Mouse (Mus musculus) limb, embryonic 12.5 days (tissue): ENCODE results near the gene Prpsap1. TPM values are rescaled to one million over a fixed set of nuclear protein-coding genes. Genes with fewer than 3 reads are reported as not detected.

Source experiments
- ATAC-seq: fragments of 200-750 bp; cut with Nextera tagmentation; 2 replicates; pipeline ENCODE4 v1.8.0; 2017; ENCODE audit warnings: low read depth, moderate TSS enrichment; ENCODE audit not compliant: insufficient number of reproducible peaks, insufficient read depth, low FRiP score, low TSS enrichment
- H3K27ac ChIP-seq: fragments of 300-500 bp; sonication (generic); 2 replicates; pipeline ENCODE4 v1.5.1; 2016; ENCODE audit warnings: mild to moderate bottlenecking, moderate library complexity
- H3K27me3 ChIP-seq: fragments of 300-500 bp; sonication (generic); 2 replicates; pipeline ENCODE4 v1.6.1; 2016; ENCODE audit warnings: mild to moderate bottlenecking, moderate library complexity
- H3K36me3 ChIP-seq: fragments of 300-500 bp; sonication (generic); 2 replicates; pipeline ENCODE4 v1.6.1; 2016; ENCODE audit warnings: mild to moderate bottlenecking, moderate library complexity
- H3K4me1 ChIP-seq: fragments of 300-500 bp; sonication (generic); replicated peaks from 2 replicates; pipeline ENCODE4 v1.6.1; 2016
- H3K4me2 ChIP-seq: fragments of 300-500 bp; sonication (generic); 2 replicates; pipeline ENCODE4 v1.6.1; 2016; ENCODE audit warnings: mild to moderate bottlenecking, moderate library complexity
- H3K4me3 ChIP-seq: fragments of 300-500 bp; sonication (generic); replicated peaks from 2 replicates; pipeline ENCODE4 v1.5.1; 2016; ENCODE audit warnings: mild to moderate bottlenecking
- H3K9ac ChIP-seq: fragments of 300-500 bp; sonication (generic); replicated peaks from 2 replicates; pipeline ENCODE4 v1.6.1; 2016; ENCODE audit warnings: mild to moderate bottlenecking, moderate library complexity
- H3K9me3 ChIP-seq: fragments of 300-500 bp; sonication (generic); 2 replicates; pipeline ENCODE4 v1.6.1; 2016; ENCODE audit warnings: mild to moderate bottlenecking, moderate library complexity
- WGBS: fragments of 180-500 bp; shearing (Covaris S2); methylation state at CpG from one replicate; pipeline ENCODE4 v1.1.7; 2016; 5-methylcytosine and 5-hydroxymethylcytosine counted together
- polyA plus RNA-seq: library from polyadenylated mRNA; unstranded; fragments of >200 nt; fragmentation: Nextera tagmentation; extraction: Ambion mirVana; gene quantifications from 2 replicates; pipeline ENCODE4 v1.2.1, GENCODE M21; 2016

The Prpsap1 gene
- polyA plus RNA-seq, 1 experiment from 2014 or later, result 199 TPM

DNA sequence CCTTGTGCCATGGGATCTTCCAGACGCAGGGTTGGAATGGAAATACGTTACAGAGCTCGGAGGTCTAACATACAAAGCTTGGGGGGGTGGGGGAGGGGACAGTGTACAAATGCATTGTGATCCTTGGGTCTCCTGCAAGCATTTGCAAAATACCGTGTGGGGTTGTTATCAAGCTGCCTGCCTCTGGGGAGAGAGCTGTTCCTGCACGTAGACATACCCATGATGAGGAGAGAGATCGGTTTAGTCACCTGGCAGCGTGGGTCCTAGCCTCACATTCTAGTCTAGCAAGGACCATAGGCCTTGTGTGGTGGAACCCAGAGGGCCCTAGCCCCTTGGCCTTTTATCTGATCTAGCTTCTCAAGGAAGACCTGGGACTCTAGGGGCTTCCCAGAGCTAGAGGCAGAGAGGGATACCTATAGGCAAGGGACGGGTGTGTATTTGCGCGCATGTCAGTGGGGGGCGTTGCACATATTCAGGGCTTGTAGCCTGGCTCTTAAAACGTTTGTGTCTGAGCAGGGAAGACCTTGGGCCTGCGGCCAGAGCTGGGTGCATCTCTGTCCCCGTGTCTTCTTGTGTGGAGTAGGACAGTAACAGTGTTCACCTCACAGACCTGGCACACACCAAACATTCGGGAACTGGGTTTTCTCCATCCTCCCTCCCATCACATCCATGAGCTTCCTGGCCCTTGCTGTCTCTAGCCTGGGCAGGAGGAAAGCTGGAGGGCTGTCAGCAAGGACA lies 51.7 kb downstream of the Prpsap1 start:
- WGBS, result 78% methylated on average over 15 of the region's 15 CpGs
- Histone ChIP-seq H3K27me3 (peaks cover 12% of the 10 kb centered on the region), H3K9ac (peak overlapping the region; percentile 8; the same call in 1 of the 2 replicates), H3K4me3 (no peak overlapping the region), H3K27ac (peak overlapping the region; percentile 20; the same call in 1 of the 2 replicates), H3K36me3 (peaks cover 16% of the 10 kb centered on the region), H3K9me3 (no peaks in the 10 kb centered on the region), H3K4me2 (no peak overlapping the region), H3K4me1 (peaks cover 25% of the 10 kb centered on the region)
- no peak for ATAC-seq

DNA sequence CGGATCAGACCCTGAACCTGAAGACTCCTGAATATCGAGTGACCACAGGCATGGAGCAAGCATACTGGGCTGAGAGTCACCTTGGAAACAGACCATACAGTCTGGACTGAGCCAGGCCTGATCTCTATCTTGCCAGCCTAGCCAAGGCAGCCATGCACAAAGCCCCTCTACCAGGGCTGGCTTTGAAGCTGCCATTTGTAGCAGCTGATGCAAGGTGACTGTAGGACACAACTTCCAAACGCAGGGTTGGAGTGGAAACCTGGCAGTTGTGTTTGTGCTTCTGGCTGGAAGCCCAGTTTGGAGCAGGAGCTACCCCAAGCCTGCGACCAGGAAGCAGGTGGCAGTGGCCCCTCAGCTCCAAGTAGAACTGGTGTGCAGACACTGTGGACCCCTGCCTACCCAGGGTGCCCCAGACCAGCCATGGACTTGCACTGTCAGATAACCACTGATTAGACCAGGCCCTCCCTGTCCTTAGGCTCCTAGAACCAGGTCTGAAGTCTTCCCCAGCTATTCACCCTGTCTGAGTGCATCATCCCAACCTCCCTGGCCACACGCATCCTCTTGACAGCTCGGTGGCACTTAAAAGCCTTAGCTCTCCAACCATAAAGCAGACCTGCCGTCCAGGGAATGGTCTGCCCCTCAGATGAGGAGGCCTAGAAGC lies 53.5 kb downstream of the Prpsap1 start:
- WGBS, result 78% methylated on average over 7 of the region's 7 CpGs
- Histone ChIP-seq H3K4me3 (no peak overlapping the region), H3K4me2 (no peak overlapping the region), H3K36me3 (peaks cover 32% of the 10 kb centered on the region), H3K27me3 (no peaks in the 10 kb centered on the region), H3K9ac (no peak overlapping the region), H3K9me3 (no peaks in the 10 kb centered on the region), H3K4me1 (peaks cover 35% of the 10 kb centered on the region), H3K27ac (0 out of 2 replicates have a peak overlapping the region, but pooled peaks have one; percentile 17)
- no peak for ATAC-seq

DNA sequence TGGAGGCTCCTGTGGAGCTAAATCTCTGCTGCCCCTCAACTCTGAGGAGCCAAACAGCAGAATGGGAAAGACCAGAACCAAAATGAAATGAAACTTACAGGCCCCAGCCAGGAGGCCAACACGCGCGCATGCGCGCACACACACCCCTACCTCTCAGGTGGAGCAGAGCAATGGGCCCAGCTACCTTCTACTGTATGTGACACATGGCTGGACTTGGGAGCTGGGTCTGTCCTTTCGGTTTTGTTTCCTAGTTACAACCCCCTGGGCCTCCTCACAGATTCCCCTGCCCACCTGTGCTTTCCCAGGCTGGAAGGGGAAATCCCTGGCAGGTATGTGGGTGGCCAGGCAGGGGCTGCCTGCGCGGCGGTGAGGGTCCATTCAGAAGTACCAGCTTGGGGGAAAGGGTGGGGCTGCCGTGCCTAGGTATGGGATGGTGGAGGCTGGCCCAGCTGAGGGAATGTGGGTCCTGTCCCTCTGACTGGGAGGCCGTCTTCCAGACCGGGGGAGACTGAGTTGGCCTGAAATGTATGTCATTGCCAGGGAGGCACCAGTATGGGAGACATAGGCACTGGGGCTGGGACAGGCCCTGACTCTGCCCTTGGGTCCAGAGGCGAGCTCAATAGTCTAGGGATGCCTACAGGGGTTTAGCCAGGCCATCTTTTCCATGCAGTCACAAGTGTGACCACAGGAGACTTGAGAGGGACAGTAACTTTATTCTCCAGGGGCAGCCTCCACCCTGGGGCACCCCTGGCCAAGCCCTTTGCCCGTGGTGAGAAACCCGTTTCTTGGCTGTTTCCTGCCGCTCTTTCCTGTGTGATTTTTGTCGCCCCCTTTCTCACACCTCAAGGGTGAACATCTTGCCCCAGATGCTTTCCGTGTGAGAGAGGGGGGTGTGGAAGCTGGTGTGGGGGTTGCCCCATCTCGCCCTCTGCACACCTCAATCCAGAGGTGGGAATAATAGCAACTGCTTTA lies 54.4 kb downstream of the Prpsap1 start:
- no peaks in the 10 kb centered on the region for H3K27me3 ChIP-seq

DNA sequence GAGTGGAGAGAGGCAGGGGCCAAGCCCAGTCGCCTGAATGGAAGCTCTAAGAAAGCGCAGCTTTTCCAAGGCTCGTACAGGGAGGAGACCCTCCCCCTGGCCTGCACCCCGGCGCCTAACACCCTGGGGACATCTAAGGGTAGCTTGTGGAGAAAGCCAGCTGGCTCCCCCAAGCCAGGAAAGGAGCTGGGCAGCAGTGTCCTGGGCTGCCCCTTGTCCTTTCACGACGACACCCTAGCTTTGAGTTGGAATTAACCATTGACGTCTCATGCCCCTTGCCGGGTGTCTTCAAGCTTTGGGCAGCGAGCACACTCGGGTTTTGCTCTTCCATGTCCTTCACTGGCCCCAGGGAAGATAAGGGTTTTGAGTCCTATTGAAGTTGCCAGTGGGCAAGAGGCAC lies 56.5 kb downstream of the Prpsap1 start:
- no peak overlapping the region for H3K27ac ChIP-seq
- no peaks in the 10 kb centered on the region for H3K9me3 ChIP-seq
- H3K27me3 ChIP-seq, result no peaks in the 10 kb centered on the region
- ATAC-seq, result no peak
- H3K9ac ChIP-seq, result no peak overlapping the region
- peaks cover 33% of the 10 kb centered on the region for H3K4me1 ChIP-seq
- 81% methylated on average over 11 of the region's 11 CpGs for WGBS
- peaks cover 32% of the 10 kb centered on the region for H3K36me3 ChIP-seq
- no peak overlapping the region for H3K4me3 ChIP-seq
- H3K4me2 ChIP-seq, result no peak overlapping the region

More for the DNA sequence above, 54.4 kb downstream of the Prpsap1 start:
- no peak for ATAC-seq
- 72% methylated on average over 19 of the region's 19 CpGs for WGBS
- peak overlapping the region; percentile 18; the same call in 1 of the 2 replicates for H3K27ac ChIP-seq
- 0 out of 2 replicates have a peak overlapping the region, but pooled peaks have one; percentile 27 for H3K9ac ChIP-seq
- H3K36me3 ChIP-seq, result peaks cover 32% of the 10 kb centered on the region
- H3K4me1 ChIP-seq, result peaks cover 35% of the 10 kb centered on the region
- no peak overlapping the region for H3K4me2 ChIP-seq
- H3K4me3 ChIP-seq, result no peak overlapping the region
- no peaks in the 10 kb centered on the region for H3K9me3 ChIP-seq

DNA sequence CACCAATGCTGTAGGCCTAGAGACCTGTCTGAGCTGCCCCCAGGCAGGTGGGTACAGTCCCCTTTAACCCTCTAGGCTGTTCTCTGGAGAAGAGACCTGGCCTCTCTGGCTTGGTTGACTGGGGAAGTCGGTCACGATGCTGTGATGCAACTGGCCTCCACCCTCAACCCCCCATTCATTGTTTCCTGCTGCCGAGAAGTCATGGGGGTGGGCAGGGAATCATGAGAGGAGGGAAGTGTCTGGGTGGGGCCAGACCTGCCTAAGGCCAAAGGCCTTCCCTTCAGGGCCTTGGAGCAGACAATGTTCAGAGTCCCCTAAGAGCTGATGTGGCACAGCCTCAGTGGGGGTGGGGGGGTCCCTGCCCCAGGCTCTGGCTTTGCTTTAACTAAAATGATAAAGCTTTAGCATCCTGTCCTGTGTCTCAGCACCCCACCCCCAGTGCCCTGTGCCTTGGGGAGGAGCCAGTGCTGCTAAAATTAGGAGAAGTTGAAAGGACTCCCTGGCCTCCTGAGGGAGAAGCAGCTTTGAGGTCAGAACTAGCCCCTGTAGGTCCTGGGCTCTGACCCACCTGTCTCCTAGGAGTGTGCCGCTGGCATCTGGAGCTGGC lies 57.2 kb downstream of the Prpsap1 start:
- Histone ChIP-seq H3K4me3 (0 out of 2 replicates have a peak overlapping the region, but pooled peaks have one; percentile 93), H3K27me3 (no peaks in the 10 kb centered on the region), H3K4me1 (peaks cover 33% of the 10 kb centered on the region), H3K9ac (peak overlapping the region; percentile 40; the same call in 1 of the 2 replicates), H3K9me3 (no peaks in the 10 kb centered on the region), H3K4me2 (peak overlapping the region; percentile 83), H3K36me3 (peaks cover 32% of the 10 kb centered on the region), H3K27ac (no peak overlapping the region; the same call in 1 of the 2 replicates)
- ATAC-seq, result no peak
- WGBS, result 68% methylated on average over 4 of the region's 4 CpGs

DNA sequence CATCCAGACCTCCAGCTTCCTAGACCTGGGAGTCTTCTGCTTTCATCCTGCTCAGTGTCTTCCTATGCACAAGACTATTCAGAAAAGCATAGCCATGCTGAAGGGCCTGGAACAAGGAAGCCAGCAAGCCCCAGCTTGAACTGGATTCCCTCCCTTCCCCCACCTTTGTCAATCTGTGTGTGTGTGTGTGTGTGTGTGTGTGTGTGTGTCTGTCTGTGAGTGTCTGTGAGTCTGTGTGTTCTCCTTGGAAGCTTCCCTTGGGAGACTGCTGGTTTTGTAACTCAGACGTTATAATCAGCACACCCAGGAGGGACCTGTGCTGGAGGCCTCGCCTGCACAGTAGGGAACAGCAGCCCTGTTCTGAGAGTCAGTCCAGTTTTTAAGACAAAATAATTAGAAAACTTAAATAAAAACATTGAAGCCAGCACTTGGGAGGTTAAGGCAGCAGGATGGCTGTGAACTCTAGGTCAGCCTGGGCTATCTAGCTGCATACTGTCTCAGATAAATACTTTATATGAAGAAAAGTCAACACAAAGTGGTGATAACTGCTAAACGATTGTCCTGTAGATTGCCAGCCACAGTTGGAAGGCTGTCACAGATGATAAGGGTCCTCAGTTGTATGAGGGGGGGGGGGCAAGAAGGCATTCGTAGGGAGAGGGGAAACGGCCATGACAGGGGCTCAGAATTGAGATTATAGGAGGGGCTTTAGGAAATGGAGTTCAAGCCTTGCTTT lies 57.8 kb downstream of the Prpsap1 start:
- Histone ChIP-seq H3K9ac (peak overlapping the region; percentile 31), H3K36me3 (peaks cover 32% of the 10 kb centered on the region)

DNA sequence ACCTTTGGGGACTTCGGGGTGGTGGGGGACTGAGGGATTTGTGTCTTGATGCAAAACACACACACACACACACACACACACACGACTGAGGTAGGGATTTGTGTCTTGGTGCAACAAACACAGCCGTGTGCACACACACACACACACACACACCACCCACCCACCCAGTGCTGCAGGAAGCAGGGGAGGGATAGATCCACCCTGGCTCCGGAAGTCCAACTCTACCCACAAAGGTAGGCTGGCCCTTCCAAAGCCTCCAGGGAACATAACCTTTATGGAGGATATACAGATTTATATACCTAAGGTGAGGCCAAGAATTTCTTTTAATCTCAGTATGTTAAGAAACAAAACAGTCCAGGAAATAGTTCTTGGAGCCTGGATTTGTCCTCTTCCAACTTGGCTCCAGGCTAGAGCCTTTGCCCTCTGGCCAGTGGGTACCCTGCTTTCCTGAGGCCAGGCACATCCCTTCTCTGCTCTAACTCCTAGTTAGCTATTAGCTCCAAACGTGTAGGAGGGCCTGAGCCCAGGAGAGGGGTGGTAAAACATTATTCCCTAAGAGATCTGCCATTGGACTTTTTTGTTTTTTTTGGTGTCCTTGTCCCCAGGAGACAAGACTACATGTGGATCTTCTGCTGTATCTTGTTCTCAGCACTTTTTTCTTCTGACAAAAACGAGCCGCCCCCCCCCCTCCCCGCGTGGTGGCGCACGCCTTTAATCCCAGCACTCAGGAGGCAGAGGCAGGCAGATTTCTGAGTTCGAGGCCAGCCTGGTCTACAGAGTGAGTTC lies 58.8 kb downstream of the Prpsap1 start:
- H3K27ac ChIP-seq, result peak overlapping the region; percentile 94
- H3K9ac ChIP-seq, result peak overlapping the region; percentile 94
- 0 out of 2 replicates have a peak, but pooled peaks cover 3% of the 10 kb centered on the region for H3K27me3 ChIP-seq
- H3K4me2 ChIP-seq, result peak overlapping the region; percentile 83
- 49% methylated on average over 12 of the region's 12 CpGs for WGBS
- ATAC-seq, result no peak
- H3K4me1 ChIP-seq, result peaks cover 33% of the 10 kb centered on the region
- H3K9me3 ChIP-seq, result no peaks in the 10 kb centered on the region
- H3K36me3 ChIP-seq, result peaks cover 32% of the 10 kb centered on the region
- peak overlapping the region; percentile 93 for H3K4me3 ChIP-seq

More for the DNA sequence above, 57.8 kb downstream of the Prpsap1 start:
- Histone ChIP-seq H3K4me3 (peak overlapping the region; percentile 93; the same call in 1 of the 2 replicates), H3K4me2 (peak overlapping the region; percentile 83), H3K27ac (0 out of 2 replicates have a peak overlapping the region, but pooled peaks have one; percentile 4), H3K27me3 (no peaks in the 10 kb centered on the region), H3K4me1 (peaks cover 33% of the 10 kb centered on the region), H3K9me3 (no peaks in the 10 kb centered on the region)
- WGBS, result 75% methylated on average over 5 of the region's 5 CpGs
- no peak for ATAC-seq

DNA sequence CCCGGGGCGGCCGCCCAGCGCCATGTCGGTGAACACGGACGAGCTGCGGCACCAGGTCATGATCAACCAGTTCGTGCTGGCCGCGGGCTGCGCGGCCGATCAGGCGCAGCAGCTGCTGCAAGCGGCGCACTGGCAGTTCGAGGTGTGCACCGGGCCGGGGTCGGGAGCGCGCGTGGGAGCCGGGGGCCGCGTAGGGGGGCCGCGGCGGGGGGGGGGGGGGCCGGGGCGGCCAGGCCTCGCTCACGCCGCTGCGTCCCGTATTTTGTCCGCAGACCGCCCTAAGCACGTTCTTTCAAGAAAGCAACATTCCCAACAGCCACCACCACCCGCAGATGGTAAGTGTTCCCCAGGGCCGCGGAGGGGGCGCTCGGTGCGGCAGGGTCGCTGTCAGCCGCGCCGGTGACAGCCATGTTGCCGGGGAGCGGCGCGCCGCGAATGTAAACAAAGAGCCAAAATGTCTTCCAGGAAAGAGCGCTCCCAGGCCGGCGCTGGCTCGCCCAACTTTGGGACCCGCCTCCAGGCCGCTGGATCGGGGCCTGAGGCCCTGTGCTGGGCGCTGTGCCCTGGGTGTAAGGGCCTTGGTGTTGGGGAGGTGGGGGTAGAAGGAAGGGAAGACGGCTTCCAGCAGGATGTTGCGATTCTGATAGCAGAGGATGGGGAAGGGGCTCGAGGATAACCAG lies 59.6 kb downstream of the Prpsap1 start:
- H3K27me3 ChIP-seq, result 0 out of 2 replicates have a peak, but pooled peaks cover 3% of the 10 kb centered on the region
- peak overlapping the region; percentile 94 for H3K27ac ChIP-seq
- H3K4me1 ChIP-seq, result peaks cover 30% of the 10 kb centered on the region
- under 1% methylated on average over 38 of the region's 67 CpGs for WGBS
- H3K9ac ChIP-seq, result peak overlapping the region; percentile 94
- no peak for ATAC-seq
- peaks cover 28% of the 10 kb centered on the region for H3K36me3 ChIP-seq
- H3K4me2 ChIP-seq, result peak overlapping the region; percentile 83
- H3K9me3 ChIP-seq, result no peaks in the 10 kb centered on the region
- peak overlapping the region; percentile 93 for H3K4me3 ChIP-seq
